Mouse (Mus musculus) common myeloid progenitor, adult 5-6 weeks (primary cell): ENCODE measurements at regions not wholly inside any gene's neighbourhood (a gene's known extent, or its start where the extent isn't known, plus 50 kb on each side); places are given as distances from the start of the nearest gene placed in this dataset.

ENCODE experiments used
- ATAC-seq: replicated peaks from 2 replicates; pipeline ENCODE4 v1.8.0; 2016; ENCODE audit warnings: low read depth, mild to moderate bottlenecking, moderate TSS enrichment, inconsistent platforms; ENCODE audit not compliant: poor library complexity, severe bottlenecking

- no peak for ATAC-seq
Measured at GRCm38 (mm10) chr2:74027404-74028104, 116.4 kb upstream of the Atp5g3 start.

GRCm38 (mm10) chr2:74015146-74015545, 104.0 kb upstream of the Atp5g3 start:
- ATAC-seq, result no peak

GRCm38 (mm10) chr2:74014201-74014600, 103.1 kb upstream of the Atp5g3 start:
- ATAC-seq, result no peak

GRCm38 (mm10) chr2:73998531-73998930, 87.4 kb upstream of the Atp5g3 start:
- ATAC-seq, result peak; percentile 54; the same call in 1 of the 2 replicates

GRCm38 (mm10) chr2:73996986-73997385, 85.9 kb upstream of the Atp5g3 start:
- ATAC-seq, result no peak

GRCm38 (mm10) chr2:73991818-73992217, 80.7 kb upstream of the Atp5g3 start:
- ATAC-seq, result no peak

- ATAC-seq, result no peak
Measured at GRCm38 (mm10) chr2:73987441-73988105, 76.4 kb upstream of the Atp5g3 start.

- ATAC-seq, result no peak
Measured at GRCm38 (mm10) chr2:73985911-73986250, 74.8 kb upstream of the Atp5g3 start.

GRCm38 (mm10) chr2:73985238-73985910, 74.2 kb upstream of the Atp5g3 start:
- ATAC-seq, result no peak

GRCm38 (mm10) chr2:73983166-73983565, 72.0 kb upstream of the Atp5g3 start:
- ATAC-seq, result no peak

GRCm38 (mm10) chr2:73978072-73978471, 66.9 kb upstream of the Atp5g3 start:
- no peak for ATAC-seq

- ATAC-seq, result peak; percentile 82
Measured at GRCm38 (mm10) chr2:73973774-73974173, 62.6 kb upstream of the Atp5g3 start.

- no peak for ATAC-seq
Measured at GRCm38 (mm10) chr2:73967618-73968017, 56.5 kb upstream of the Atp5g3 start.

- ATAC-seq, result no peak
Measured at GRCm38 (mm10) chr2:73965595-73965994, 54.5 kb upstream of the Atp5g3 start.
